Mouse (Mus musculus): Measurements from ENCODE around the gene Rpl13a.

- TF ChIP-seq CTCF (IDR thresholded peaks at IDR 0.05; ENCODE audit: low read depth): no peak
- no peak for TF ChIP-seq EP300 (IDR thresholded peaks at IDR 0.05; ENCODE audit: low read depth)
Measured at GRCm38 (mm10) chr7:45077829-45078228, 50.7 kb downstream of the Rpl13a start.
